Comparison of ENCODE assay signal across 8 mouse cellular contexts in the genomic region with DNA sequence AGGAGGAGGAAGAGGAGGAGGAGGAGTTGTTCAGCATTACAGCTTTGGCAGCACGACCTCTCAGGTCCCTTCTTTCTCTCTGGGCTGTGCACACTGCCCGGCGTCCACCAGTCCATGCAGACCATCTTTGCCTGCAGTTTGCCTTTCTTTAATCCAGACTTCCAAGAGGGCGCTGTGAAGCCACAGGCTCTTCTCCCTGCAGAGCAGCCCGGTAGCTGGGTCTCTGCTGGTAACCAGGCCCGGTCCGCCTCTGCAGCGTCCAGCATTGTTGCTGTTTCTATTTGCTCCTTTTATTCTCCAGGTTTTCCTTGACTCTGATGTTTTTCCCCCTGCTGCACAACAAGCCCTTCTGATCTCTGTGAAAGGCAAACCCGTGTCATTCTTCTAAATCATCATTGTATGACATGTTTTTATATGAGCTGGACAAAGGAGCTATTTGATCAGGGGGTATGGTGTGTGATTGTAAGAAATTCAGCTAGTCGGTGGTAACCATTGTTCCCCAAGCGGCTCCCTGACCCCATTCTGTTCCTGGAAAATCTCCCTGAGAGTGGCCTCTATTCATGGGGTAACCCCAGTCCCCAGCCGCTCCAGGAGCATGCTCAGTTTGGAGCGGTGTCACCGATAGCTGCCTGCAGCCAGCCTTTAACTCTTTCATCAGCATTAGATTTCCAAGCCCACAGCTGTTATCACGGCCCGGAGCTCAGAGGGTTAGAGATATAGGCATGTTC. TPM values are rescaled to one million over a fixed set of nuclear protein-coding genes. Genes with fewer than 3 reads are reported as not detected.
A peak's percentile ranks its signal among the peaks of the same experiment; 100 is the strongest.
DNase-seq lines count a peak whose midpoint lies in the region; ATAC-seq and TF ChIP-seq lines count a peak whose summit lies in the region.

No protein-coding gene starts in this region.

- peaks cover 2% of the 10 kb centered on the region; the same call in 1 of the 2 replicates for H3K4me1 ChIP-seq in cortical plate, adult 2 months (ENCODE audit: control insufficient read depth, insufficient read depth, low read length)
- peaks cover 15% of the 10 kb centered on the region for H3K4me1 ChIP-seq in heart, embryonic 12.5 days (replicated peaks)
- H3K4me1 ChIP-seq in lung, postnatal 0 days (ENCODE audit: insufficient read depth, low read depth, low read length) = no peaks in the 10 kb centered on the region

- 12% methylated on average over 16 of the region's 16 CpGs for WGBS in heart, embryonic 12.5 days
- 15% methylated on average over 16 of the region's 16 CpGs for WGBS in lung, postnatal 0 days

- no peaks in the 10 kb centered on the region for H3K9me3 ChIP-seq in heart, embryonic 12.5 days (replicated peaks)
- no peaks in the 10 kb centered on the region for H3K9me3 ChIP-seq in lung, postnatal 0 days (ENCODE audit: low read length)

- intact Hi-C loops in gastrocnemius, postnatal 14 days (cut with DNase I; ENCODE audit: low total_unique reads) = no loop called here
- intact Hi-C loops in gastrocnemius, postnatal 36 days (cut with DNase I) = no loop called here

- DNase-seq in gastrocnemius, postnatal 14 days = peak; percentile 56
- DNase-seq in gastrocnemius, postnatal 36 days = no peak
- peak; percentile 16 to 40 for DNase-seq in kidney, postnatal 36 days
- DNase-seq in lung, postnatal 0 days (ENCODE audit: low spot score) = peak; percentile 61
- peak; percentile 63 to 75 for DNase-seq in right cerebral cortex, postnatal 10 days (ENCODE audit: low spot score in 2 of 2)

- H3K4me2 ChIP-seq in heart, embryonic 12.5 days = peak overlapping the region; percentile 61
- H3K4me2 ChIP-seq in lung, postnatal 0 days (replicated peaks; ENCODE audit: low read depth, low read length) = peak overlapping the region; percentile 33; the same call in 1 of the 2 replicates

- H3K27ac ChIP-seq in cortical plate, adult 2 months (ENCODE audit: insufficient read depth, low read length) = no peak overlapping the region
- no peak overlapping the region for H3K27ac ChIP-seq in heart, embryonic 12.5 days (ENCODE audit: poor library complexity, severe bottlenecking)
- no peak overlapping the region for H3K27ac ChIP-seq in lung, postnatal 0 days (ENCODE audit: low read length)

- peak; percentile 45; the same call in 1 of the 2 replicates for ATAC-seq in heart, embryonic 12.5 days (ENCODE audit: insufficient number of reproducible peaks, low FRiP score)
- peak; percentile 40 for ATAC-seq in lung, postnatal 0 days
- no peak for ATAC-seq in megakaryocyte, adult 5-6 weeks (ENCODE audit: poor library complexity, severe bottlenecking)

- no peak; the same call in 1 of the 2 replicates for TF ChIP-seq POLR2A in cortical plate, adult 2 months (IDR thresholded peaks at IDR 0.05; ENCODE audit: extremely low read depth, insufficient read depth, low read length)

- peak overlapping the region; percentile 14 for H3K4me3 ChIP-seq in cortical plate, adult 2 months (ENCODE audit: insufficient read depth, low read length)
- H3K4me3 ChIP-seq in heart, embryonic 12.5 days = peak overlapping the region; percentile 21
- H3K4me3 ChIP-seq in lung, postnatal 0 days (ENCODE audit: low read depth, low read length) = no peak overlapping the region

- no peak for TF ChIP-seq EP300 in lung, postnatal 0 days (IDR thresholded peaks at IDR 0.05)

- peak overlapping the region; percentile 4; the same call in 1 of the 2 replicates for H3K9ac ChIP-seq in heart, embryonic 12.5 days
- 0 out of 2 replicates have a peak overlapping the region, but pooled peaks have one; percentile 19 for H3K9ac ChIP-seq in lung, postnatal 0 days (replicated peaks; ENCODE audit: low read depth)

- peaks cover 4% of the 10 kb centered on the region; the same call in 1 of the 2 replicates for H3K27me3 ChIP-seq in heart, embryonic 12.5 days (replicated peaks)
- H3K27me3 ChIP-seq in lung, postnatal 0 days (replicated peaks; ENCODE audit: insufficient read depth, low read length) = no peaks in the 10 kb centered on the region

- no peaks in the 10 kb centered on the region for H3K36me3 ChIP-seq in heart, embryonic 12.5 days
- no peaks in the 10 kb centered on the region for H3K36me3 ChIP-seq in lung, postnatal 0 days (ENCODE audit: insufficient read depth, low read length)

- TF ChIP-seq CTCF in cortical plate, adult 2 months (IDR thresholded peaks at IDR 0.05; ENCODE audit: extremely low read depth, insufficient read depth, low read length) = peak; percentile 32; the same call in 1 of the 2 replicates
- peak; percentile 68 for TF ChIP-seq CTCF in lung, postnatal 0 days (IDR thresholded peaks at IDR 0.05)

RNA-seq across cellular contexts. Expression of a gene that starts 25.1 kb away (rescaled TPM):
- total RNA-seq in gastrocnemius, postnatal 14 days (2021) = not detected
- total RNA-seq in gastrocnemius, postnatal 36 days (2021) = not detected
- polyA plus RNA-seq in cortical plate, adult 2 months (2012; rRNA removed) = not detected in 2 replicates
- polyA plus RNA-seq in heart, embryonic 12.5 days (2016; fragmentation: Nextera tagmentation; extraction: Ambion mirVana) = not detected in 2 replicates
- not detected in 2 replicates for polyA plus RNA-seq in lung, postnatal 0 days (2015; fragmentation: Nextera tagmentation; extraction: Ambion mirVana)
- total RNA-seq in megakaryocyte, adult 5-6 weeks (2015) = not detected in 2 replicates
- not detected in 2 replicates for total RNA-seq in megakaryocyte, adult 5-6 weeks (2017)

RNA-seq across cellular contexts. Expression of a gene that starts 31.7 kb away (rescaled TPM):
- total RNA-seq in gastrocnemius, postnatal 14 days (2021) = 10 to 100 TPM; 10.4 to 15.8 TPM
- 10 to 100 TPM; 10.6 to 12.0 TPM for total RNA-seq in gastrocnemius, postnatal 36 days (2021)
- polyA plus RNA-seq in cortical plate, adult 2 months (2012; rRNA removed) = 14.3 and 15.8 TPM in 2 replicates
- polyA plus RNA-seq in heart, embryonic 12.5 days (2016; fragmentation: Nextera tagmentation; extraction: Ambion mirVana) = 9.5 and 11.2 TPM in 2 replicates
- 7.7 and 8.1 TPM in 2 replicates for polyA plus RNA-seq in lung, postnatal 0 days (2015; fragmentation: Nextera tagmentation; extraction: Ambion mirVana)
- 36.5 and 39.2 TPM in 2 replicates for total RNA-seq in megakaryocyte, adult 5-6 weeks (2015)
- 30.4 and 38.4 TPM in 2 replicates for total RNA-seq in megakaryocyte, adult 5-6 weeks (2017)

RNA-seq across cellular contexts. Expression of a gene that starts 57.5 kb away (rescaled TPM):
- 10 to 100 TPM; 18.9 to 19.8 TPM for total RNA-seq in gastrocnemius, postnatal 14 days (2021)
- total RNA-seq in gastrocnemius, postnatal 36 days (2021) = 10 to 100 TPM; 22.5 to 22.6 TPM
- 57.5 and 57.8 TPM in 2 replicates for polyA plus RNA-seq in cortical plate, adult 2 months (2012; rRNA removed)
- 4.3 and 4.8 TPM in 2 replicates for polyA plus RNA-seq in heart, embryonic 12.5 days (2016; fragmentation: Nextera tagmentation; extraction: Ambion mirVana)
- 2.9 and 4.6 TPM in 2 replicates for polyA plus RNA-seq in lung, postnatal 0 days (2015; fragmentation: Nextera tagmentation; extraction: Ambion mirVana)
- 40.2 and 41.0 TPM in 2 replicates for total RNA-seq in megakaryocyte, adult 5-6 weeks (2015)
- 58.0 and 58.1 TPM in 2 replicates for total RNA-seq in megakaryocyte, adult 5-6 weeks (2017)

Comparison
In these comparisons a context has a peak if more than half of its experiments do, and no peak if none do; other contexts are left out.
1. DNase-seq: peak in gastrocnemius, postnatal 14 days (single experiment), kidney, postnatal 36 days (2 of 2), lung, postnatal 0 days (single experiment) and right cerebral cortex, postnatal 10 days (2 of 2); none in gastrocnemius, postnatal 36 days (0 of 2).